Mouse (Mus musculus): ENCODE data around the gene Pkd1l3. TPM values are rescaled to one million over a fixed set of nuclear protein-coding genes. Genes with fewer than 3 reads are reported as not detected.
A peak's percentile ranks its signal among the peaks of the same experiment; 100 is the strongest.

Pkd1l3 gene
- polyA plus RNA-seq, 1 experiment from 2014 or later, result not detected

GRCm38 (mm10) chr8:109706874-109707237, 92.5 kb downstream of the Pkd1l3 start:
- Histone ChIP-seq H3K4me1 (replicated peaks) (peaks cover 36% of the 10 kb centered on the region), H3K27ac (replicated peaks) (no peak overlapping the region), H3K36me3 (peaks cover 38% of the 10 kb centered on the region), H3K9ac (peak overlapping the region; percentile 100), H3K27me3 (peaks cover 15% of the 10 kb centered on the region), H3K4me2 (peak overlapping the region; percentile 91), H3K9me3 (no peaks in the 10 kb centered on the region), H3K4me3 (peak overlapping the region; percentile 95)
- ATAC-seq (ENCODE audit: low read depth), result peak; percentile 47; the same call in 1 of the 2 replicates
- WGBS, result 13% methylated on average over 2 of the region's 2 CpGs

DNA sequence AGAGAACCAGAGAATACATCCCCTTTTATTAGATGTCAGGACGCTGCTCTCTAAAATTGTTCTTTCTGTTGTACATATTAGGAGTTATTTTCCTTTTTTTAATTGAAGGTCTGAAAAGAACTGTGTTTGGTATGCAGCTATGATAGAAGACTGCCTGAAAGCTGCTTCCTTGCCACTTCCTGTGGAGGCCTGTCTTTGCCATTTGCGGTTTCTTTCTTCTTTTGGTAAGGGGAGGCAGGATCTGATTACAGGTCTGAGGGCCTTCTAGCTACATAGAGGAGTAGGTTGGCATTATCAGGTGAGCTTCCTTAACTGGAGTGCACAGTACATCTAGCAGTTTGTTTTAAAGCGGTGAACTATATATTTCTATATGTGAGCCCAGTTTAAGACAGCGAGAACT, 93.6 kb downstream of the Pkd1l3 start:
- 95% methylated on average over 4 of the region's 4 CpGs for WGBS
- no peak for ATAC-seq (ENCODE audit: low read depth)
- H3K9ac ChIP-seq, result peak overlapping the region; percentile 32
- H3K4me2 ChIP-seq, result peak overlapping the region; percentile 91
- H3K4me3 ChIP-seq, result no peak overlapping the region
- peaks cover 10% of the 10 kb centered on the region for H3K27me3 ChIP-seq
- H3K27ac ChIP-seq (replicated peaks), result no peak overlapping the region
- peaks cover 36% of the 10 kb centered on the region for H3K4me1 ChIP-seq (replicated peaks)
- no peaks in the 10 kb centered on the region for H3K9me3 ChIP-seq
- peaks cover 49% of the 10 kb centered on the region for H3K36me3 ChIP-seq

DNA sequence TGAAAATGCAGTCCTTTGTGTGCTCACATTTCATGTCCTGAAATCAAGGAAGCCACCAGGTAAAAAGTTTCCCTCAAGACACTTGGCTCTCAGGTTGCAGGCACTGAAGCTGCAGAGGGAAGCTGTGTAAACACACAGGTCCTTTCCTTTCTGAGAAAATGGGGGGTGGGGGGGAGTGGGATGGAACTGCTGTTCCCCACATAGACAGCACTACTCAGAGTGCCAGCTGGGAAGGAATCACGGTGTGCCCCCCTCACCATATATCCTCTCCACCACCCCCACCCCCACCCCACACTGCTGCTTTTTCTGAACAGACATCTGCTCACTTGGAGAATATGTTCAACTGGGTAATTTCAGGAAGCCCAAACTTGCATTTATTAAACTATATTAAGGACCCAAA, 98.2 kb downstream of the Pkd1l3 start:
- Histone ChIP-seq H3K4me1 (replicated peaks) (peaks cover 15% of the 10 kb centered on the region), H3K4me3 (no peak overlapping the region), H3K27ac (replicated peaks) (no peak overlapping the region), H3K27me3 (no peaks in the 10 kb centered on the region), H3K36me3 (peaks cover 91% of the 10 kb centered on the region), H3K9me3 (no peaks in the 10 kb centered on the region), H3K9ac (no peak overlapping the region), H3K4me2 (no peak overlapping the region)
- ATAC-seq (ENCODE audit: low read depth), result no peak
- WGBS, result 91% methylated on average over 1 of the region's 1 CpGs

GRCm38 (mm10) chr8:109714961-109715360, 100.6 kb downstream of the Pkd1l3 start:
- H3K27me3 ChIP-seq, result no peaks in the 10 kb centered on the region

More at GRCm38 (mm10) chr8:109714961-109715360, 100.6 kb downstream of the Pkd1l3 start:
- WGBS, result 98% methylated on average over 5 of the region's 5 CpGs
- H3K4me1 ChIP-seq (replicated peaks), result no peaks in the 10 kb centered on the region; the same call in 1 of the 2 replicates
- no peak overlapping the region for H3K9ac ChIP-seq
- H3K36me3 ChIP-seq, result peaks cover 96% of the 10 kb centered on the region
- no peak overlapping the region for H3K4me3 ChIP-seq
- H3K4me2 ChIP-seq, result no peak overlapping the region
- no peak overlapping the region for H3K27ac ChIP-seq (replicated peaks)
- ATAC-seq (ENCODE audit: low read depth), result no peak
- no peaks in the 10 kb centered on the region for H3K9me3 ChIP-seq

Other genes with a start within 250 kb of the Pkd1l3 start
- 1.5 and 1.6 TPM in 2 replicates for gene Pmfbp1, start 120.5 kb upstream of the Pkd1l3 start, polyA plus RNA-seq (2015; fragmentation: Nextera tagmentation; extraction: Ambion mirVana)
- gene Dhx38, start 48.7 kb upstream of the Pkd1l3 start, polyA plus RNA-seq (2015; fragmentation: Nextera tagmentation; extraction: Ambion mirVana), result 17.8 and 19.6 TPM in 2 replicates
- gene Txnl4b, start 48.6 kb upstream of the Pkd1l3 start, polyA plus RNA-seq (2015; fragmentation: Nextera tagmentation; extraction: Ambion mirVana), result 30.5 and 32.9 TPM in 2 replicates
- gene Hp, start 35.3 kb upstream of the Pkd1l3 start, polyA plus RNA-seq (2015; fragmentation: Nextera tagmentation; extraction: Ambion mirVana), result 0.71 and 0.73 TPM in 2 replicates
- gene Dhodh, start 5.8 kb upstream of the Pkd1l3 start, polyA plus RNA-seq (2015; fragmentation: Nextera tagmentation; extraction: Ambion mirVana), result 29.1 and 29.8 TPM in 2 replicates
- gene Ist1, start 78.7 kb downstream of the Pkd1l3 start, polyA plus RNA-seq (2015; fragmentation: Nextera tagmentation; extraction: Ambion mirVana), result 177 and 190 TPM in 2 replicates
- 69.6 and 74.6 TPM in 2 replicates for gene Zfp821, start 91.0 kb downstream of the Pkd1l3 start, polyA plus RNA-seq (2015; fragmentation: Nextera tagmentation; extraction: Ambion mirVana)
- 3.5 and 3.7 TPM in 2 replicates for gene Atxn1l, start 123.2 kb downstream of the Pkd1l3 start, polyA plus RNA-seq (2015; fragmentation: Nextera tagmentation; extraction: Ambion mirVana)
- gene Ap1g1, start 164.0 kb downstream of the Pkd1l3 start, polyA plus RNA-seq (2015; fragmentation: Nextera tagmentation; extraction: Ambion mirVana), result 49.6 and 53.4 TPM in 2 replicates